Mouse (Mus musculus) limb, embryonic 15.5 days (tissue): ENCODE results near the gene Gcgr. TPM values are rescaled to one million over a fixed set of nuclear protein-coding genes. Genes with fewer than 3 reads are reported as not detected.

Experiments
- ATAC-seq: fragments of 200-750 bp; cut with Nextera tagmentation; 2 replicates; pipeline ENCODE4 v1.8.0; 2017; ENCODE audit warnings: low read depth, moderate TSS enrichment; ENCODE audit not compliant: insufficient number of reproducible peaks, low FRiP score, low TSS enrichment
- H3K27ac ChIP-seq: fragments of 300-500 bp; sonication (generic); 2 replicates; pipeline ENCODE4 v1.5.1; 2015; ENCODE audit warnings: moderate library complexity, mild to moderate bottlenecking, inconsistent platforms
- H3K27me3 ChIP-seq: fragments of 300-500 bp; sonication (generic); 2 replicates; pipeline ENCODE4 v1.6.1; 2015; ENCODE audit warnings: inconsistent platforms
- H3K36me3 ChIP-seq: fragments of 300-500 bp; sonication (generic); 2 replicates; pipeline ENCODE4 v1.6.1; 2015; ENCODE audit warnings: inconsistent platforms
- H3K4me1 ChIP-seq: fragments of 300-500 bp; sonication (generic); 2 replicates; pipeline ENCODE4 v1.6.1; 2015; ENCODE audit warnings: inconsistent platforms
- H3K4me2 ChIP-seq: fragments of 300-500 bp; sonication (generic); 2 replicates; pipeline ENCODE4 v1.6.1; 2015; ENCODE audit warnings: mild to moderate bottlenecking, inconsistent platforms
- H3K4me3 ChIP-seq: fragments of 300-500 bp; sonication (generic); 2 replicates; pipeline ENCODE4 v1.5.1; 2015; ENCODE audit warnings: mild to moderate bottlenecking, inconsistent platforms
- H3K9ac ChIP-seq: fragments of 300-500 bp; sonication (generic); 2 replicates; pipeline ENCODE4 v1.6.1; 2015; ENCODE audit warnings: inconsistent platforms
- H3K9me3 ChIP-seq: fragments of 300-500 bp; sonication (generic); 2 replicates; pipeline ENCODE4 v1.6.1; 2016; ENCODE audit warnings: inconsistent platforms
- WGBS: fragments of 180-500 bp; shearing (Covaris S2); methylation state at CpG from one replicate; pipeline ENCODE4 v1.1.7; 2015; 5-methylcytosine and 5-hydroxymethylcytosine counted together
- polyA plus RNA-seq: library from polyadenylated mRNA; unstranded; fragments of >200 nt; fragmentation: Nextera tagmentation; extraction: Ambion mirVana; gene quantifications from 2 replicates; pipeline ENCODE4 v1.2.1, GENCODE M21; 2015

Gene Gcgr
- polyA plus RNA-seq, 1 experiment from 2014 or later, result 4.4 TPM

- Histone ChIP-seq H3K36me3 (peaks cover 47% of the 10 kb centered on the region), H3K27me3 (no peaks in the 10 kb centered on the region), H3K4me3 (no peak overlapping the region), H3K9me3 (no peaks in the 10 kb centered on the region), H3K27ac (0 out of 2 replicates have a peak overlapping the region, but pooled peaks have one; percentile 47), H3K4me2 (no peak overlapping the region), H3K4me1 (peaks cover 43% of the 10 kb centered on the region), H3K9ac (no peak overlapping the region)
- ATAC-seq, result no peak
- WGBS, result 72% methylated on average over 2 of the region's 2 CpGs
Observed at GRCm38 (mm10) chr11:120575046-120575445, 44.5 kb downstream of the Gcgr start.

DNA sequence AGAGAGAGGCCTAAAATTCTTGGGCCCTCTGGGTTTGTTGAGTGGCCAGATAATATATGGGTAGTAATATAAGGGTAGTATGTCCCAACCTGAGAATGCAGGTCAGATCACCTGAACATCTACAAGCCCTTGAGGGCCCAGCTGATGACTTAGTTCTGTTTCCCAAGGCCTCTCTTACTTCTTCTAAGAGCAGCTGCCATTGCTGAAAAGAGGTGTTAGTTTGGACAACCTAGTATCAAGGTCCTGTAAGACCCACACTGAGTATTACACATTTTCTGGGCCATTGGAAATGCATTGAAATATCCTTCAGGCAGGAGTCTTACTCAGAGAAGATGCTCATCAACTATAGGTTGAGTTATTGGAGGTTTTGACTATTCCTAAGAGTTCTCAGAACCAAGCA is 45.4 kb downstream of the Gcgr start:
- H3K27me3 ChIP-seq, result no peaks in the 10 kb centered on the region
- no peaks in the 10 kb centered on the region for H3K9me3 ChIP-seq
- no peak for ATAC-seq
- peaks cover 42% of the 10 kb centered on the region for H3K4me1 ChIP-seq
- no peak overlapping the region for H3K9ac ChIP-seq
- no peak overlapping the region for H3K4me3 ChIP-seq
- no peak overlapping the region for H3K4me2 ChIP-seq
- peaks cover 38% of the 10 kb centered on the region for H3K36me3 ChIP-seq
- no peak overlapping the region for H3K27ac ChIP-seq

DNA sequence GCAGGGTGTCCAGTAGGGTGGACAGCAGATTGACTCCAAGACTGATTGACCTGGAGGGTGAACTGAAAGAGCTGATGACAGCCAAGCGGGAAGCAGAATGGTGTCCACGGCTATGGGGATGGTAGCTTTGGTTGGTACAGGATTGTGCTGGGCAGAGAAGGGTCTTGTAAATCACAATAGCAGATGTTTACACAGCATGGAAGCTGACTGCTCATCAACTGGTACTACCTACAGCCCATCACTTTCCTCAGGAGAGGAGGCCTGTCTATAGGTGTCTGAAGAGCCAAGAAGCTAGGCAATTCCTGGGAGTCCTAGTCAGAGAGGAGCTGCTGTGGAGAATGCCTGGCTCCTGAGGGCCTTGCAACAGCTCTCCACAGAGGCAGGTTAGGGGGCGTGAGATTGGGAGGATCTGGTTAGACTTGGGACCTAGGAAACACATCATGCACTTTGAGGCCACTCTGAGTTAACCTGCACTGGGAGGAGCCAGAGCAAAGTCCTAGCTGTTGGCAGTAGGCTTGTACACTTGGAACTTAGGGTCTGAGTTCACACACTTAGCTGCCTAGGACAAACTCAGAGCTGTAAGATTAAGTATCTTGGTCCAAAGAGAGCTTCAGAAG is 46.0 kb downstream of the Gcgr start:
- Histone ChIP-seq H3K27me3 (no peaks in the 10 kb centered on the region), H3K9me3 (no peaks in the 10 kb centered on the region), H3K9ac (no peak overlapping the region), H3K4me3 (no peak overlapping the region), H3K4me1 (peaks cover 37% of the 10 kb centered on the region), H3K4me2 (no peak overlapping the region), H3K36me3 (peaks cover 33% of the 10 kb centered on the region), H3K27ac (no peak overlapping the region)
- 91% methylated on average over 3 of the region's 3 CpGs for WGBS
- ATAC-seq, result no peak

DNA sequence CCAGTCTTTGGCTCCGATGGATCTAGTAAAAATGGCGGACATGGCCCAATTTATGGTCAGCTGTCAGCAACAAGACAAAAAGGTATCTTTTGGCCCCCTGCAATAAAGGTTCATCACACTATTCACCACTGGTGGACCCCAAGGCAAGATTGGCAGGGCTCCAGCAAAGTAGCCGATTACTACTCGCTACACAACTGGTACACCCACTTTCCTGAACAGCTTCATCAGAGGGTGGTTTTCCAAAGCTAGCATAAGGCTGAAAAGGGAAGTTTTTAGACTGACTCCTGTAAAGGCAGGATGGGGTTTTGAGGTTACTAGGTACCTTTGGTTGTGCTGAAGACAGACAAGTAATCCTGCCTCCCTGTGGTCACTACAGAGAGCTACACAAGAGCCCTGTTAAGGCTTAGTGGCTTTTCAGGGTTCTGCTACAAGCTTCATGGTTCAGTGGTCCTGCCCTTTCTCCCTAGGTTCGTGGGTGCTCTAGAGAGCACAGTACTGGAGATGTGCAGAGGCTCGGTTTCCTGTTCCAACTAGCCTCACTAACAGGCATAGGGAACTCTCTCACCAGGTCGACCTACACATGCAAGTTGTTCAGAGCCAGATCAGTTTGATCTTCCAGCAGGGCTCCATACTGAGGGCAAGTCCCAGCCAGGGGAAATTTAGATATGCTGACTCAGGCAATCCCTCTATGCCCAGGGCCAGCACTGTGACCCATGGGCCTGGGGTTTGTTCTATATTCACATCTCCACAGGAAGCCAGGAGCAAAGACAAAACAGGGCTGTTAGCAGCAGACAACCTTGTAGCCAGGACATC is 46.9 kb downstream of the Gcgr start:
- no peak overlapping the region for H3K4me3 ChIP-seq
- H3K36me3 ChIP-seq, result peaks cover 33% of the 10 kb centered on the region
- H3K4me2 ChIP-seq, result no peak overlapping the region
- no peak overlapping the region for H3K9ac ChIP-seq
- no peak for ATAC-seq
- 84% methylated on average over 7 of the region's 7 CpGs for WGBS
- no peaks in the 10 kb centered on the region for H3K27me3 ChIP-seq
- H3K9me3 ChIP-seq, result no peaks in the 10 kb centered on the region
- H3K27ac ChIP-seq, result peak overlapping the region; percentile 27; the same call in 1 of the 2 replicates
- H3K4me1 ChIP-seq, result peaks cover 40% of the 10 kb centered on the region

DNA sequence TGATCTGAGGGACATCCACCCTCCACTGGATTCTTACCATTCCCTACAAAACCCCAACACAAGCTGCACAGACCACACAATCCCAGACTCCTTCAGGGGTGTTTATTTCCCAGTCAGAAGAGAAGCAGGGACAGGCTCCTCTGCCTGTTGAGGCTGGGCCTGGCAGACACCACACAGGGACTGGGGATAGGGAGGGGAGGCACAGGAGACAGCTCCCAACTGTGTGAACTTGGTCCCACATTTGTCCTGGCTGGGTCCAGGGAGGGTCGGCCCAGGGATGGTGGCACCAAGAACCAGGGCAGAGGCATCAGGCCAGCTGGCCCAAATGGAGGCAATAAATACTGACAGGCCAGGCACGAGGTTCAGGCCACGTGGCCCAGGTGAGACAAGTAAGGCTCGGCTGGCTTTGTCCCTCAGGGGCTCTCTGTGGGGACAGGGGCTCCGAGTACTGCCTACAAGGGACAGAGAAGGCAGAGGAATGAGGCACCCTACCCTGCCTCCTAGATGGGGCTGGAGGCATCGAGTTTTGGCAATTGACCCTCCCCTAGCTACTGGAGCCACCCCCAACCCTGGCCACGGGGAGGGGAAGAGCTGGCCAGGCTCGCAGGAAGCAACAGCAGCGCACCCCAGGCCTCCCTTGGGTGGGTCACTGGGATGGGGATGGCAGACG is 47.7 kb downstream of the Gcgr start:
- peak overlapping the region; percentile 27; the same call in 1 of the 2 replicates for H3K27ac ChIP-seq
- peaks cover 33% of the 10 kb centered on the region for H3K36me3 ChIP-seq

GRCm38 (mm10) chr11:120578694-120579243 is 48.3 kb downstream of the Gcgr start:
- H3K9ac ChIP-seq, result no peak overlapping the region

More for the DNA sequence above, 47.7 kb downstream of the Gcgr start:
- 78% methylated on average over 10 of the region's 10 CpGs for WGBS
- Histone ChIP-seq H3K4me3 (no peak overlapping the region), H3K27me3 (no peaks in the 10 kb centered on the region), H3K9ac (no peak overlapping the region), H3K4me2 (no peak overlapping the region), H3K9me3 (no peaks in the 10 kb centered on the region), H3K4me1 (peaks cover 40% of the 10 kb centered on the region)
- no peak for ATAC-seq

DNA sequence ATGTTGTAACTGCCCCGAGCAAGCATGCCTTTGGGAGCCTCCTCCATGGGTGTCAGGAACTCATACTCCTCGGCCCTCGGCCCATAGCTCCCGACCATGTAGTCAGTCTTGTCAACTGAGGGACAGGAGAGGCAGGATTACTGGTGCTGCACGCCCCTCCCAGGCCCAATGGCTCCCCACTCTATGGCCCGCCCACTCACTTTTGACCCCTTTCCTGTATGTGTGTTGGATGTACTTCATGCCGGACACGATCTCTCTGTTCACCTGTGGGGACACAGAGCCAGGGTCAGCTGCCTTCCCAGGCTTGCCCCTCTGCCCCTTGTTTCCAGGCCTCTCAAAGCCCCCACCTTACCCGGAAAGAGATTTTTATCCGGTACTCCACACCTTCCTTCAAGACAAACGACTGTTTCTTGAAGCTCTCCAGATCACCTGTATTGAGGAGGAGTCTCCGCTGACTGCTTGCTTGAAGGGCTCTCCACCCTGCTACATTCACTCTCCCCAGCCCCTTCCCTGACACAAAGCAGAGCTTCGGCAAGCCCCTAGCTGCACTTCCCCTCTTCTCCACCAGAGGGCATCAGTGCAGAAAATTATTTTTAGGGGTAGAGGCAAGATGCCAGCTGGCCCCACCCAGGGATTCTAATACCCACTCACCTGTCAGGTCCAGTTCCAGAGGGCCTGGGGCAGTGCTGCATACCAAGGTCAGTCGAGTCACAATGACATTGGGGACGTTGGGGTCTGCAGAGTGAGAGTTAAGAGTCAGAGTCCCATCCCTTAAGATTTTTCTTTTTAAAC is 49.0 kb downstream of the Gcgr start:
- H3K27me3 ChIP-seq, result no peaks in the 10 kb centered on the region
- peaks cover 36% of the 10 kb centered on the region for H3K4me1 ChIP-seq
- no peaks in the 10 kb centered on the region for H3K9me3 ChIP-seq
- peaks cover 39% of the 10 kb centered on the region for H3K36me3 ChIP-seq
- peak overlapping the region; percentile 70 for H3K4me2 ChIP-seq
- WGBS, result 60% methylated on average over 15 of the region's 15 CpGs
- peak overlapping the region; percentile 95 for H3K27ac ChIP-seq
- peak overlapping the region; percentile 83 for H3K4me3 ChIP-seq
- no peak overlapping the region; the same call in 1 of the 2 replicates for H3K9ac ChIP-seq
- no peak for ATAC-seq

More at GRCm38 (mm10) chr11:120578694-120579243, 48.3 kb downstream of the Gcgr start:
- WGBS, result 78% methylated on average over 11 of the region's 11 CpGs
- 0 out of 2 replicates have a peak overlapping the region, but pooled peaks have one; percentile 27 for H3K27ac ChIP-seq
- H3K4me1 ChIP-seq, result peaks cover 40% of the 10 kb centered on the region
- H3K9me3 ChIP-seq, result no peaks in the 10 kb centered on the region
- ATAC-seq, result no peak
- H3K4me3 ChIP-seq, result no peak overlapping the region
- H3K36me3 ChIP-seq, result peaks cover 34% of the 10 kb centered on the region
- H3K27me3 ChIP-seq, result no peaks in the 10 kb centered on the region
- H3K4me2 ChIP-seq, result 0 out of 2 replicates have a peak overlapping the region, but pooled peaks have one; percentile 70

- Histone ChIP-seq H3K4me3 (peak overlapping the region; percentile 83), H3K4me2 (peak overlapping the region; percentile 70), H3K27me3 (no peaks in the 10 kb centered on the region), H3K9ac (peak overlapping the region; percentile 90), H3K27ac (peak overlapping the region; percentile 95), H3K9me3 (no peaks in the 10 kb centered on the region), H3K4me1 (peaks cover 33% of the 10 kb centered on the region), H3K36me3 (peaks cover 39% of the 10 kb centered on the region)
- ATAC-seq, result no peak
- 52% methylated on average over 7 of the region's 7 CpGs for WGBS
Observed at GRCm38 (mm10) chr11:120580190-120580589, 49.7 kb downstream of the Gcgr start.

- H3K4me3 ChIP-seq, result peak overlapping the region; percentile 83
- H3K27me3 ChIP-seq, result no peaks in the 10 kb centered on the region
- H3K9ac ChIP-seq, result peak overlapping the region; percentile 90
- peak; percentile 41; the same call in 1 of the 2 replicates for ATAC-seq
- H3K4me2 ChIP-seq, result peak overlapping the region; percentile 70
- peaks cover 33% of the 10 kb centered on the region for H3K4me1 ChIP-seq
- H3K9me3 ChIP-seq, result no peaks in the 10 kb centered on the region
- under 1% methylated on average over 34 of the region's 44 CpGs for WGBS
- peaks cover 41% of the 10 kb centered on the region for H3K36me3 ChIP-seq
- H3K27ac ChIP-seq, result peak overlapping the region; percentile 95
Observed at GRCm38 (mm10) chr11:120580871-120581331, 50.4 kb downstream of the Gcgr start.

GRCm38 (mm10) chr11:120581490-120582267 is 51.2 kb downstream of the Gcgr start, which contains the start of gene Arhgdia:
TSS of gene Arhgdia (minus strand) at chr11:120581624.
- 5% methylated on average over 73 of the region's 75 CpGs for WGBS
- Histone ChIP-seq H3K4me3 (peak within 1 kb of the TSS; percentile 83), H3K9me3 (no peaks in the 10 kb centered on the region), H3K4me1 (peaks cover 33% of the 10 kb centered on the region), H3K36me3 (peaks cover 49% of the 10 kb centered on the region), H3K27me3 (no peaks in the 10 kb centered on the region), H3K9ac (peak within 1 kb of the TSS; percentile 90), H3K27ac (peak within 1 kb of the TSS; percentile 95), H3K4me2 (peak within 1 kb of the TSS; percentile 70)
- ATAC-seq, result peak; percentile 45
